Mouse (Mus musculus): ENCODE measurements at regions not wholly inside any gene's neighbourhood (a gene's known extent, or its start where the extent isn't known, plus 50 kb on each side); places are given as distances from the start of the nearest gene placed in this dataset.

DNA sequence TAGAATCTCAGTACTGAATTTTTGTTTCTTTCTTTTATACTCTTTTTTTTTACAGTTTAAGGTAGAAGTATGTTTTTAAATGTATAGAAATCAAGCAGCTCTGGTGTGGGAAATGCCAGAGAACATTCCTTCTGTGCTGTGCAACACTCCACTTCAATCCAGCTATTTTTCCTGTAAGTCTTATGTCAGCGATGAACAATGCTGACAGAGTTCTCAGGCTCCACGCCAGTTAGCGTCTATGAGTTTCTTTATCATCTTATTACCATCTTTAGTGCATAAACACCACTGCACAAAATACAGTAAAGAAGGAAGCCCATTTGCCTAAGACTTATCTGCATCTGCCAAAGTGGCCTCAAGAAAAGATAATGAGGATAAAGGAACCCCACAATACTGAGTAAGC lies 223.0 kb upstream of the Rsrc1 start:
- TF ChIP-seq GATA1 (IDR thresholded peaks at IDR 0.05; ENCODE audit: low read length), result no peak
- TF ChIP-seq TAL1 (IDR thresholded peaks at IDR 0.05; ENCODE audit: low read length), result no peak
- Histone ChIP-seq H3K4me1 (ENCODE audit: control insufficient read depth) (no peaks in the 10 kb centered on the region), H3K4me3 (replicated peaks) (no peak overlapping the region), H3K36me3 (ENCODE audit: control insufficient read depth) (no peaks in the 10 kb centered on the region), H3K27me3 (ENCODE audit: control insufficient read depth) (no peaks in the 10 kb centered on the region), H3K9me3 (ENCODE audit: control insufficient read depth, low read length) (no peaks in the 10 kb centered on the region)

DNA sequence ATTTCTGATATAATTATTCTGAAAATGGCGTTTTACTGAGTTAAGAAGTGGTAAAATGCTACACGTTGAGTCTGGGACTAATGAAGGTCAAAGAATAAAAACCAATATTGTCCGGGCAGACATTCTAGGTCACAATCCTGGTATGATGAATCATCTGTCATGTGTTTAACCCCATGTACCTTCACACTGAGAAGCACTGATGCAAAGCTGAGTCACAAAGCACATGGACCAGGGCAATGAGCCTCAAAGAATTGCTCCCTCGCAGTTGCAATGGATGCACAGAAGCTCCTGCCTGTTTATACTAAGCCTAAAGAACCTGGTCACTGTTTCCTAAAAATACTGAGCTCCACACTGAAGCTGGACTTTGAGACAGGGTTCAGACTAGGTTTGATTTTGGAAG lies 221.3 kb upstream of the Rsrc1 start:
- H3K36me3 ChIP-seq (ENCODE audit: control insufficient read depth), result no peaks in the 10 kb centered on the region
- TF ChIP-seq GATA1 (IDR thresholded peaks at IDR 0.05; ENCODE audit: low read length) (no peak), TAL1 (IDR thresholded peaks at IDR 0.05; ENCODE audit: low read length) (no peak)
- no peaks in the 10 kb centered on the region for H3K4me1 ChIP-seq (ENCODE audit: control insufficient read depth)
- H3K9me3 ChIP-seq (ENCODE audit: control insufficient read depth, low read length), result no peaks in the 10 kb centered on the region
- no peaks in the 10 kb centered on the region for H3K27me3 ChIP-seq (ENCODE audit: control insufficient read depth)
- H3K4me3 ChIP-seq (replicated peaks), result no peak overlapping the region

DNA sequence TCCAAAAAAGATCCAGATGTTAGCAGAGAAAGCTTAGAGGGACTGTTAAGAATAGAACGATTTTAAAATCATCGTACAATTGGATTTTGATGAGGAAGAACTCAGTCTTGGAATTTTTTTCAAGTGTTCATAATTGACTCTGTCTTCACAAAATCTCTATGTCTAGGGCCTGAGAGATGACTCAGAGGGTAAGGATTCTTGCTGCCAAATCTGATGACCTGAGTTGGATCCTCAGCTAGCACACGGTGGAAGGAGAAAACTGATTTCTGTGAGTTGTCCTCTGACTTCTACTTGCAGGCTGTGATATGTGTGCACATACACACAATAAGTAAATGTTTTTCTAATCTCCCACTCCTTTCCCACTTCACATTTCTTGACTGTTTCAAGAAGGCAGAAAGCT lies 218.7 kb upstream of the Rsrc1 start:
- Histone ChIP-seq H3K9me3 (ENCODE audit: control insufficient read depth, low read length) (no peaks in the 10 kb centered on the region), H3K36me3 (ENCODE audit: control insufficient read depth) (no peaks in the 10 kb centered on the region), H3K4me1 (ENCODE audit: control insufficient read depth) (no peaks in the 10 kb centered on the region), H3K27me3 (ENCODE audit: control insufficient read depth) (no peaks in the 10 kb centered on the region), H3K4me3 (replicated peaks) (no peak overlapping the region)
- TF ChIP-seq TAL1 (IDR thresholded peaks at IDR 0.05; ENCODE audit: low read length), result no peak
- TF ChIP-seq GATA1 (IDR thresholded peaks at IDR 0.05; ENCODE audit: low read length), result no peak

DNA sequence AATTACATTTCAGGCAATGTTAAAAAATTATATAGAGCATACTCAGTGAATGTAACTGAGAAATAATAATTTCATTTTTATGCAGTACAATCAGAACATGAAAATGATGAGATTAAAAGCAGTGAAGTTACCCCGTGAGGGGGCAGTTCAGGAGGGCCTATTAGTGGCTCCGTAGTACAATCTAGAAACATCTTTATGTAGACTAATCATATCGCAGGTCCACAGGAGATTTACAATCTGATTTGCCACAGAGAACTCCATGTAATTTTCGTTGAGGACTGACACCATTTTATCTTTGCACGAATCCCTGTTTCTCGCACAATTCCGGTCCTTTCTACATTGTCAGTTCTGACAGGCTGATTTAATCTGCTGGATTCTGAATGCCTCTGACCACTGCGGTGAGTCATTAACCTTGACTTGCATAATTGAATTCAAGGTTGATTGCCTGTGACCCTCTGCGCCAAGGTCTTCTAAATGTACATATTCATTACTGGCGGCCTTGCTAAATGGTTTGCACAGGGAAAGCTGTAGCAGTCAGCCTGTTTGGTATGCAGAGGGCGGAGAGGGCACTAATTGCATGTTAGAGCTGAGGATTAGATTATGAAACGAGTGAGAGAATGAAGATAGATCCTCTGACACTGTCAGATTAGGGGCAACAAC lies 183.7 kb upstream of the Rsrc1 start:
- no peaks in the 10 kb centered on the region for H3K4me1 ChIP-seq (ENCODE audit: control insufficient read depth)
- H3K36me3 ChIP-seq (ENCODE audit: control insufficient read depth), result no peaks in the 10 kb centered on the region
- H3K27me3 ChIP-seq (ENCODE audit: control insufficient read depth), result no peaks in the 10 kb centered on the region
- no peak overlapping the region for H3K4me3 ChIP-seq (replicated peaks)
- no peaks in the 10 kb centered on the region for H3K9me3 ChIP-seq (ENCODE audit: control insufficient read depth, low read length)
- TF ChIP-seq TAL1 (IDR thresholded peaks at IDR 0.05; ENCODE audit: low read length), result no peak
- no peak for TF ChIP-seq GATA1 (IDR thresholded peaks at IDR 0.05; ENCODE audit: low read length)

DNA sequence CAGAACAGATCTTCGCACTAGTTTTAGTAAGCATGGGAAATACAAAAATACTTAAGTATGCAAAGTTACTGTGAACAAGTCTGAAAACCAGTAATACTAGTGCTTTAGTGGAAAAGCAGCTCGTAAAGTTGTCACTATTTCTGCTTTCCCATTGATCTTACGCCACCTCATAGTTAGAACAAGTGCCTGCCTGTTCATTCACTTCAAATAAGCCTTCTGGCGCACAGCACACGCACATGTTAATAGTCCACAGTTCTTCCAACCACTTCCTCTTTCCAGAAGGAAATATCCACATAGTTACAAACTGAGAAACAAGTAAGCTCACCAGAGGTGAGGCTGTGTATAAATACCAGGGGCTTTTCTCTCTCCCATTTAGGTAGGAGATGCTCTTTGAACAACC lies 182.9 kb upstream of the Rsrc1 start:
- no peak for TF ChIP-seq GATA1 (IDR thresholded peaks at IDR 0.05; ENCODE audit: low read length)
- TF ChIP-seq TAL1 (IDR thresholded peaks at IDR 0.05; ENCODE audit: low read length), result no peak

DNA sequence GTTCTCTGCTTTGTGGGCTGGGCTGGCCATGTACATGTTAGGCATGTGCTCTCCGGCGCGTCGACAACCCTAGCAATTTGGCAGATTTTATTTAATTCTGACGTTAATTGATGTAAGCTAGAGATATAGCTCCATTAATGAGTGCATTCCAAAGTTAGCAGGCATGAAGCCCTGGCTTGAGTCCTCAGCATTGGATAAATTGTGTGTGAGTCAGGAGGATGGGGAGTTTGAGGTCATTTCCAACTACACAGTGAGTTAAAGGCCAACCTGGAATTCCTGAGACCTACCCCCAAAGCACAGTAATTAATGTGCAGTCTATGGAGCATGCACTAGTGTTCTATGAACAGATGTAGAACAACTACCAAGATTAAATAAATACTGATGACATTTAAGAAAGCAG lies 178.7 kb upstream of the Rsrc1 start:
- TF ChIP-seq GATA1 (IDR thresholded peaks at IDR 0.05; ENCODE audit: low read length) (no peak), TAL1 (IDR thresholded peaks at IDR 0.05; ENCODE audit: low read length) (no peak)
- Histone ChIP-seq H3K27me3 (ENCODE audit: control insufficient read depth) (no peaks in the 10 kb centered on the region), H3K4me1 (ENCODE audit: control insufficient read depth) (no peaks in the 10 kb centered on the region), H3K9me3 (ENCODE audit: control insufficient read depth, low read length) (no peaks in the 10 kb centered on the region), H3K36me3 (ENCODE audit: control insufficient read depth) (no peaks in the 10 kb centered on the region), H3K4me3 (replicated peaks) (no peak overlapping the region)

More for the DNA sequence above, 182.9 kb upstream of the Rsrc1 start:
- H3K4me3 ChIP-seq (replicated peaks), result no peak overlapping the region
- no peaks in the 10 kb centered on the region for H3K9me3 ChIP-seq (ENCODE audit: control insufficient read depth, low read length)
- H3K4me1 ChIP-seq (ENCODE audit: control insufficient read depth), result no peaks in the 10 kb centered on the region
- H3K36me3 ChIP-seq (ENCODE audit: control insufficient read depth), result no peaks in the 10 kb centered on the region
- no peaks in the 10 kb centered on the region for H3K27me3 ChIP-seq (ENCODE audit: control insufficient read depth)

DNA sequence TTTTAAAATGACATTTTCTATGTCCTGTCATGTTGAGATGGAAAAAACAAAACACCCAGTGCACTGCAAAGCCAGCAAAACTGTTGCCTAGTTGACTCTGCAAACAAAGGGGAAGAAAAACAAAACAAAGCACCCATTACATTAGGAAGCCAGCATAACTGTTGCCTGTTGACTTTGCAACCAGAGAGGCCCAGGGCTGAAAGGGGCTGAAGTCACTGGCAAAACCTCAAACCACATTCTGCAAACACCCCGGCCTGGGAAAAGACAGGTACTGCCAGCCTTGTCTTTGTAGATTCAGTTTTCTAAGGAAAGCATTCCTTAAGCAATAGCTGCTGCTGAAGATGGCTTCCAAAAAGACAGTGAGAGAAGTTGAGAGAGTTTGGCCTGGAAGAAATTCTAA lies 175.0 kb upstream of the Rsrc1 start:
- H3K4me1 ChIP-seq (ENCODE audit: control insufficient read depth), result no peaks in the 10 kb centered on the region
- TF ChIP-seq GATA1 (IDR thresholded peaks at IDR 0.05; ENCODE audit: low read length) (no peak), TAL1 (IDR thresholded peaks at IDR 0.05; ENCODE audit: low read length) (no peak)
- no peaks in the 10 kb centered on the region for H3K9me3 ChIP-seq (ENCODE audit: control insufficient read depth, low read length)
- no peaks in the 10 kb centered on the region for H3K27me3 ChIP-seq (ENCODE audit: control insufficient read depth)
- no peak overlapping the region for H3K4me3 ChIP-seq (replicated peaks)
- H3K36me3 ChIP-seq (ENCODE audit: control insufficient read depth), result no peaks in the 10 kb centered on the region

DNA sequence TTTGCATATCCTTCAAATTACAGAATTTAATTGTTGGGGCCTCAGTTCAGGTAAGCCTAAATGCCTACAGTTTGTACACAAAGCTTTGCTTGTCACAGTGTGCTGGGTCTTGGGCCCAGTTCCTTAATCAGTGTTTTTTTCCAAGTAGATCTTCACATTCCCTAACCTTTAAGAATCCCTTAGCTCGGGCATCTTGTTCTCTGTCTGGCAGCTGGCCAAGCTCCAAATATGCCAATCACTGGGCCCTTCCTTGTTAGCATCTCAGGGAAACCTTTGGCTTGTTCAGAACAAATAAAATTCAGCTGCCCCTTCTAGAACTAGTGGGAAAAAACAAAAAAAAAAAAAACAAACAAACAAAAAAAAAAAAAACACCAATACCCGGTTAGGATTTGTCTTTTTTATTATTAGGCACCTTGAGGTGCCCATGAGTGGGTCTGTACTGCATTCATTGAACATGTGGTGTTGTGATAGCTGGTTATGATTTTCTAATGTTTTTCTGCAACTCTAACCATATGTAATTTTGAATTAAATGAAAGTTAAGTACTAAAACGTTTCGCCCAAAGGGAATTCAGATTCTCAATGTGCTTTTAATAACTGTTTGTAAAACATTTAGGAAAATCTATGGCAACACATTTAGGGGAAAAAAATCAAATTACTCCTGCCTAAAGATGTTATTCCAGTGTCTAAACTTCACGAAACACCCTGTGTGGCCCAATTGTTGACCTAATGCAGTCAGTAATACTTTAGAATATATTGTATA lies 168.3 kb upstream of the Rsrc1 start:
- Histone ChIP-seq H3K4me1 (ENCODE audit: control insufficient read depth) (no peaks in the 10 kb centered on the region), H3K36me3 (ENCODE audit: control insufficient read depth) (no peaks in the 10 kb centered on the region), H3K4me3 (replicated peaks) (no peak overlapping the region), H3K27me3 (ENCODE audit: control insufficient read depth) (no peaks in the 10 kb centered on the region), H3K9me3 (ENCODE audit: control insufficient read depth, low read length) (no peaks in the 10 kb centered on the region)
- TF ChIP-seq GATA1 (IDR thresholded peaks at IDR 0.05; ENCODE audit: low read length), result no peak
- TF ChIP-seq TAL1 (IDR thresholded peaks at IDR 0.05; ENCODE audit: low read length), result no peak

DNA sequence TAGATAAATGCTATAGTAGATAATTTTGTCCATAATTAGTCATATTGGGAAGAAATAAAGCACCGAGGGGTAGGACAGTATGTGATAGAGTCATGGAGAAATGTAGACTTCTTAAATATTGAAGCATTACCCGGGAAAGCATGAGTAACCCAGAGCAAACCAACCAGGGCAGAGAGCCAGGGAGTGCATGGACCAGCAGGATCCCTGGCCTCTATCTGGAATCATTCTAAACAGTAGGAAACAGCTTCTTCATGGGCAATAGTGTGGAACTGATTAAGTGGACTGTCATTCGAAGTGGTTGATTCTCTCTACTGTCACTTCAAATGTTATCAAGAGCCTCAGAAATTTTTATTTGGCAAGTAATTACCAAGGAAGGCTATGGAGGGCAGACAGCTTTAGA lies 155.4 kb upstream of the Rsrc1 start:
- Histone ChIP-seq H3K4me3 (replicated peaks) (no peak overlapping the region), H3K36me3 (ENCODE audit: control insufficient read depth) (no peaks in the 10 kb centered on the region), H3K27me3 (ENCODE audit: control insufficient read depth) (no peaks in the 10 kb centered on the region), H3K4me1 (ENCODE audit: control insufficient read depth) (no peaks in the 10 kb centered on the region), H3K9me3 (ENCODE audit: control insufficient read depth, low read length) (no peaks in the 10 kb centered on the region)
- TF ChIP-seq GATA1 (IDR thresholded peaks at IDR 0.05; ENCODE audit: low read length), result no peak
- TF ChIP-seq TAL1 (IDR thresholded peaks at IDR 0.05; ENCODE audit: low read length), result no peak

All from erythroblast, embryonic 14.5 days (primary cell).